Mouse (Mus musculus) megakaryocyte, embryonic 14.5 days (primary cell): ENCODE measurements around the gene Faap20.

Source experiments
- FLI1 ChIP-seq: IDR thresholded peaks from 2 replicates; pipeline ENCODE4 v1.6.1; 2012; ENCODE audit warnings: low read length, inconsistent platforms, mixed read lengths
- GATA1 ChIP-seq: IDR thresholded peaks from 3 replicates; pipeline ENCODE4 v1.6.1; 2012; ENCODE audit warnings: mixed read lengths, low read length, inconsistent platforms, borderline replicate concordance

DNA sequence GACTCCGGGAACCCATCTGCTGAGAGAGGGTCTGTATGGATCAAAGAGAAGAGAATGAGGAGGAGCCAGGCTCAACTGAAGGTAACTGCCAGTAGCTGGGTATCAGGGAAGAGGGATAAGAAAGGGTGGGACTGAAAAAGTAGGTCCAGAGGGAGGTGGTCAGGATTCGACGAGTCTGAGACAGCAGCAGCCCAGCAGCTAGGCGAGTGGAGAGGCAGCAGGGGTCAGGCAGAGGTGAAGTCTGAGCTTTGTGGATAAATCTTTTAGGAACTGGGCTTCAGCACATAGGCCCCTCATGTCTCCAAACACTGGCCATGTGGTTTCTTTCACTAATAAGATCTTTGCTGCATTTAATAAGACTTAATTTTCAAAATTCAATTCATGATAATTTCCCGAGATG, 24.8 kb downstream of the Faap20 start:
- TF ChIP-seq GATA1 (no peak), FLI1 (no peak)
